Mouse (Mus musculus) midbrain, embryonic 16.5 days (tissue): ENCODE data around the gene Lrig3. TPM values are rescaled to one million over a fixed set of nuclear protein-coding genes. Genes with fewer than 3 reads are reported as not detected.

Experiments
- ATAC-seq: fragments of 200-750 bp; cut with Nextera tagmentation; 2 replicates; pipeline ENCODE4 v1.8.0; 2017; ENCODE audit warnings: moderate TSS enrichment
- H3K27ac ChIP-seq: fragments of 300-500 bp; sonication (generic); 2 replicates; pipeline ENCODE4 v1.5.1; 2014; ENCODE audit warnings: mild to moderate bottlenecking, low read length, mixed read lengths
- H3K27me3 ChIP-seq: fragments of 300-500 bp; sonication (generic); 2 replicates; pipeline ENCODE4 v1.6.1; 2014; ENCODE audit warnings: low read depth, low read length, mixed read lengths; ENCODE audit not compliant: control insufficient read depth, insufficient read depth
- H3K36me3 ChIP-seq: fragments of 300-500 bp; sonication (generic); 2 replicates; pipeline ENCODE4 v1.6.1; 2014; ENCODE audit warnings: mild to moderate bottlenecking, low read length, moderate library complexity, mixed read lengths; ENCODE audit not compliant: control insufficient read depth, insufficient read depth
- H3K4me1 ChIP-seq: fragments of 300-500 bp; sonication (generic); 2 replicates; pipeline ENCODE4 v1.6.1; 2014; ENCODE audit warnings: mild to moderate bottlenecking, low read length, mixed read lengths; ENCODE audit not compliant: control insufficient read depth, insufficient read depth
- H3K4me2 ChIP-seq: fragments of 300-500 bp; sonication (generic); 2 replicates; pipeline ENCODE4 v1.6.1; 2014; ENCODE audit warnings: mild to moderate bottlenecking, low read length, mixed read lengths
- H3K4me3 ChIP-seq: fragments of 300-500 bp; sonication (generic); 2 replicates; pipeline ENCODE4 v1.5.1; 2014; ENCODE audit warnings: low read depth, mild to moderate bottlenecking, low read length, moderate library complexity, mixed read lengths
- H3K9ac ChIP-seq: fragments of 300-500 bp; sonication (generic); 2 replicates; pipeline ENCODE4 v1.6.1; 2014; ENCODE audit warnings: low read depth, low read length, mixed read lengths
- H3K9me3 ChIP-seq: fragments of 300-500 bp; sonication (generic); replicated peaks from 2 replicates; pipeline ENCODE4 v1.6.1; 2014; ENCODE audit warnings: mild to moderate bottlenecking, low read length, mixed read lengths; ENCODE audit not compliant: control insufficient read depth, poor library complexity, severe bottlenecking
- WGBS: fragments of 180-500 bp; shearing (Covaris S2); extraction: QIAGEN DNeasy Blood & Tissue Kit; methylation state at CpG from one replicate; pipeline ENCODE4 v1.1.7; 2014; 5-methylcytosine and 5-hydroxymethylcytosine counted together
- polyA plus RNA-seq: library from polyadenylated mRNA; unstranded; fragments of >200 nt; fragmentation: Nextera tagmentation; extraction: Ambion mirVana; gene quantifications from 2 replicates; pipeline ENCODE4 v1.2.1, GENCODE M21; 2015

Lrig3 gene
- polyA plus RNA-seq, 1 experiment from 2014 or later: 2.9 TPM

- Histone ChIP-seq H3K27me3 (no peaks in the 10 kb centered on the region), H3K27ac (no peak overlapping the region), H3K4me2 (no peak overlapping the region), H3K9ac (no peak overlapping the region), H3K36me3 (no peaks in the 10 kb centered on the region), H3K4me3 (no peak overlapping the region), H3K9me3 (no peaks in the 10 kb centered on the region), H3K4me1 (0 out of 2 replicates have a peak, but pooled peaks cover 4% of the 10 kb centered on the region)
- ATAC-seq: no peak
- 52% methylated on average over 18 of the region's 18 CpGs for WGBS
These were observed 37.0 kb downstream of the Lrig3 start for GRCm38 (mm10) chr10:126002818-126003506.

- Histone ChIP-seq H3K27ac (no peak overlapping the region), H3K4me3 (no peak overlapping the region), H3K9me3 (no peaks in the 10 kb centered on the region), H3K4me2 (no peak overlapping the region), H3K36me3 (0 out of 2 replicates have a peak, but pooled peaks cover 2% of the 10 kb centered on the region), H3K9ac (no peak overlapping the region), H3K27me3 (no peaks in the 10 kb centered on the region), H3K4me1 (0 out of 2 replicates have a peak, but pooled peaks cover 4% of the 10 kb centered on the region)
- 52% methylated on average over 1 of the region's 1 CpGs for WGBS
- no peak for ATAC-seq
These were observed 37.9 kb downstream of the Lrig3 start for GRCm38 (mm10) chr10:126003857-126004256.

- H3K36me3 ChIP-seq: no peaks in the 10 kb centered on the region
- H3K9me3 ChIP-seq: no peaks in the 10 kb centered on the region
- WGBS: 88% methylated on average over 11 of the region's 11 CpGs
- H3K4me2 ChIP-seq: no peak overlapping the region
- no peak for ATAC-seq
- H3K9ac ChIP-seq: no peak overlapping the region
- no peak overlapping the region for H3K4me3 ChIP-seq
- H3K27ac ChIP-seq: no peak overlapping the region
- H3K4me1 ChIP-seq: no peaks in the 10 kb centered on the region
- no peaks in the 10 kb centered on the region for H3K27me3 ChIP-seq
These were observed 47.7 kb downstream of the Lrig3 start for GRCm38 (mm10) chr10:126013667-126014066.

GRCm38 (mm10) chr10:126014673-126015072, 48.7 kb downstream of the Lrig3 start:
- WGBS: 88% methylated on average over 8 of the region's 8 CpGs
- Histone ChIP-seq H3K9ac (no peak overlapping the region), H3K36me3 (no peaks in the 10 kb centered on the region), H3K27ac (no peak overlapping the region), H3K4me3 (no peak overlapping the region), H3K9me3 (no peaks in the 10 kb centered on the region), H3K4me2 (no peak overlapping the region), H3K4me1 (no peaks in the 10 kb centered on the region), H3K27me3 (no peaks in the 10 kb centered on the region)
- ATAC-seq: no peak

GRCm38 (mm10) chr10:126015644-126016043, 49.7 kb downstream of the Lrig3 start:
- H3K9ac ChIP-seq: no peak overlapping the region
- no peaks in the 10 kb centered on the region for H3K36me3 ChIP-seq
- no peak overlapping the region for H3K4me3 ChIP-seq
- no peak overlapping the region for H3K4me2 ChIP-seq
- no peak for ATAC-seq
- 97% methylated on average over 6 of the region's 6 CpGs for WGBS
- no peaks in the 10 kb centered on the region for H3K27me3 ChIP-seq
- no peaks in the 10 kb centered on the region for H3K9me3 ChIP-seq
- no peaks in the 10 kb centered on the region for H3K4me1 ChIP-seq
- no peak overlapping the region for H3K27ac ChIP-seq

GRCm38 (mm10) chr10:126019350-126019991, 53.5 kb downstream of the Lrig3 start:
- WGBS: 90% methylated on average over 15 of the region's 15 CpGs
- Histone ChIP-seq H3K9ac (no peak overlapping the region), H3K4me3 (no peak overlapping the region), H3K27me3 (no peaks in the 10 kb centered on the region), H3K27ac (no peak overlapping the region), H3K9me3 (no peaks in the 10 kb centered on the region), H3K36me3 (no peaks in the 10 kb centered on the region), H3K4me1 (no peaks in the 10 kb centered on the region), H3K4me2 (no peak overlapping the region)
- ATAC-seq: no peak

- Histone ChIP-seq H3K9ac (no peak overlapping the region), H3K27ac (no peak overlapping the region), H3K27me3 (no peaks in the 10 kb centered on the region), H3K9me3 (no peaks in the 10 kb centered on the region), H3K4me2 (no peak overlapping the region), H3K36me3 (no peaks in the 10 kb centered on the region), H3K4me3 (no peak overlapping the region), H3K4me1 (no peaks in the 10 kb centered on the region)
- ATAC-seq: no peak
- WGBS: 41% methylated on average over 8 of the region's 8 CpGs
These were observed 62.8 kb downstream of the Lrig3 start for GRCm38 (mm10) chr10:126028574-126029440.

- no peaks in the 10 kb centered on the region for H3K36me3 ChIP-seq
- no peaks in the 10 kb centered on the region for H3K9me3 ChIP-seq
- 69% methylated on average over 7 of the region's 7 CpGs for WGBS
- no peaks in the 10 kb centered on the region for H3K27me3 ChIP-seq
- H3K4me1 ChIP-seq: no peaks in the 10 kb centered on the region
- H3K27ac ChIP-seq: no peak overlapping the region
- no peak overlapping the region for H3K9ac ChIP-seq
- H3K4me2 ChIP-seq: no peak overlapping the region
- H3K4me3 ChIP-seq: no peak overlapping the region
- no peak for ATAC-seq
These were observed 63.6 kb downstream of the Lrig3 start for GRCm38 (mm10) chr10:126029441-126030114.
